1 mouse cellular context compared by ENCODE assay signal in the genomic region with DNA sequence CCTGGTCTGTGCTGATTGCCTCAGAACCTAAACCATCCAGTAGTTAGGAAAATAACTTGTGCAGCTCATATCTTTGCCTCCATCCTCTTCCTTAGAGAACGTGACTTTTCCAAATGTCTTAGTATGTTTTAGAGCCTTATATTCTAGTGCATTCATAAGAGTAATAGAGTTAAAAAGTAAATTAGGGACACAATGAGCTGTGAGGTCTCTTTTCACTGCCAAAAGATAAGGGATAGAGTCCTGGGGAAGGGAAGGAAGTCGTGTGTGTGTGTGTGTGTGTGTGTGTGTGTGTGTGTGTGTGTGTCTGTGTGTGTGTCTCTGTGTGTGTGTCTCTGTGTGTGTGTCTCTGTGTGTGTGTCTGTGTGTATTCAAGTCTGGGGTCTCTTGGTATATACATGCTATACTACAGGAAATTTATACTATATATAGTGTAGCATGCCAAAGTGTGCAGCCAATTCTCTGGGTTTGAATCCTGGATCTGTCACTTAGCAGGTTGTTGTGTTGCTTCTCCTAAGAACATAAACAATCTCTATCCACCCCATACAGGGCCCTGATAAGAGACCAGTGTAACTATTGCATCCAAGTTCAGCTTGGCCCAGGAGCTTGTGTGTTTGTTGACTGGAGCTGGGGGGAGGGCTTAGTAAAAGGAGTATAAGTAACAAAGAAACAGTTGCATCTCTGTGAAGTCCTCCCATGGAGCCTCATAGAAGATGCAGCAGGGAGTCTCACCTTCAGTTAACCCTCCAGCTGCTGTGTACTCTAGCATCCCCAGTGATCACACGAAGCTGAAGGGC.
TF ChIP-seq lines count a peak whose summit lies in the region.

No protein-coding gene starts in this region.

TF ChIP-seq in MEL, 35 proteins besides CTCF, POLR2A, EP300 and RAD21 (continued from another document):
- TF ChIP-seq ZC3H11A (IDR thresholded peaks at IDR 0.05; ENCODE audit: low read depth, low read length): no peak
- TF ChIP-seq GATA1 (IDR thresholded peaks at IDR 0.05; ENCODE audit: low read depth, low read length): peak; percentile 41
- no peak for TF ChIP-seq NRF1 (IDR thresholded peaks at IDR 0.05; ENCODE audit: insufficient read depth, low read depth, low read length, poor library complexity, severe bottlenecking)
